Mouse (Mus musculus) liver, embryonic 14.5 days (tissue): ENCODE results near the gene Kcnk2. TPM values are rescaled to one million over a fixed set of nuclear protein-coding genes. Genes with fewer than 3 reads are reported as not detected.

Experiments used
- ATAC-seq: fragments of 200-750 bp; cut with Nextera tagmentation; 2 replicates; pipeline ENCODE4 v1.8.0; 2017; ENCODE audit warnings: moderate number of reproducible peaks, mild to moderate bottlenecking, moderate library complexity; ENCODE audit not compliant: insufficient read depth
- DNase-seq, 3 experiments: peaks; one replicate each; pipeline ENCODE4 v3.0.0-alpha.2; 2012 to 2013; ENCODE audit warnings: low read depth in 3 of 3, low spot score in 3 of 3
- H3K27ac ChIP-seq: fragments of 300-500 bp; sonication (generic); 2 replicates; pipeline ENCODE4 v1.5.1; 2014; ENCODE audit warnings: moderate library complexity, mild to moderate bottlenecking, control low read depth, inconsistent platforms
- H3K27me3 ChIP-seq: fragments of 300-500 bp; sonication (generic); 2 replicates; pipeline ENCODE4 v1.6.1; 2014; ENCODE audit warnings: mild to moderate bottlenecking, low read length, moderate library complexity; ENCODE audit not compliant: control insufficient read depth, insufficient read depth
- H3K36me3 ChIP-seq: fragments of 300-500 bp; sonication (generic); replicated peaks from 2 replicates; pipeline ENCODE4 v1.6.1; 2014; ENCODE audit warnings: low read depth; ENCODE audit not compliant: control insufficient read depth, insufficient read depth
- H3K4me1 ChIP-seq, 2 experiments: fragments of 200-500 bp in 1 of 2; fragments of 300-500 bp in 1 of 2; sonication (generic) in 1 of 2; replicated peaks; 2 replicates each; pipeline ENCODE4 v1.6.1; 2012 to 2014; ENCODE audit warnings: antibody characterized with exemption in 1 of 2, inconsistent platforms in 1 of 2, low read length in 1 of 2; ENCODE audit not compliant: control insufficient read depth in 2 of 2, insufficient read depth in 2 of 2
- H3K4me2 ChIP-seq: fragments of 300-500 bp; sonication (generic); 2 replicates; pipeline ENCODE4 v1.6.1; 2014; ENCODE audit warnings: low read depth, mild to moderate bottlenecking, control low read depth, moderate library complexity
- H3K4me3 ChIP-seq, 2 experiments: fragments of 200-500 bp in 1 of 2; fragments of 300-500 bp in 1 of 2; sonication (generic) in 1 of 2; 2 replicates each; pipeline ENCODE4 v1.5.1; 2012 to 2014; ENCODE audit warnings: low read depth in 2 of 2, low read length in 2 of 2, mild to moderate bottlenecking in 2 of 2, control low read depth in 1 of 2, inconsistent platforms in 1 of 2, moderate library complexity in 1 of 2; ENCODE audit not compliant: insufficient read depth in 1 of 2
- H3K9ac ChIP-seq: fragments of 300-500 bp; sonication (generic); replicated peaks from 2 replicates; pipeline ENCODE4 v1.6.1; 2014; ENCODE audit warnings: mild to moderate bottlenecking, control low read depth, moderate library complexity
- H3K9me3 ChIP-seq: fragments of 300-500 bp; sonication (generic); 2 replicates; pipeline ENCODE4 v1.6.1; 2016; ENCODE audit warnings: low read length, mixed read lengths; ENCODE audit not compliant: control insufficient read depth
- CTCF ChIP-seq: IDR thresholded peaks from 2 replicates; pipeline ENCODE4 v1.5.1; 2016; ENCODE audit warnings: antibody characterized with exemption, low read depth, control low read depth
- EP300 ChIP-seq: IDR thresholded peaks from 2 replicates; pipeline ENCODE4 v1.6.1; 2016; ENCODE audit warnings: antibody characterized with exemption, low read depth
- WGBS: fragments of 180-500 bp; shearing (Covaris S2); extraction: QIAGEN DNeasy Blood & Tissue Kit; methylation state at CpG from one replicate; pipeline ENCODE4 v1.1.7; 2014; ENCODE audit not compliant: insufficient replicate concordance; 5-methylcytosine and 5-hydroxymethylcytosine counted together
- polyA plus RNA-seq, 2 experiments: library from polyadenylated mRNA; depleted of rRNA in 1 of 2; stranded (reverse) in 1 of 2; unstranded in 1 of 2; fragments of >200 nt; fragmentation: Nextera tagmentation in 1 of 2; extraction: Ambion mirVana in 1 of 2; gene quantifications; 2 replicates each; pipeline versions ENCODE4 v1.2.1 to v1.2.3; 2012 to 2014

Gene Kcnk2
- polyA plus RNA-seq, 2 experiments, result 0.02 to 0.06 TPM

DNA sequence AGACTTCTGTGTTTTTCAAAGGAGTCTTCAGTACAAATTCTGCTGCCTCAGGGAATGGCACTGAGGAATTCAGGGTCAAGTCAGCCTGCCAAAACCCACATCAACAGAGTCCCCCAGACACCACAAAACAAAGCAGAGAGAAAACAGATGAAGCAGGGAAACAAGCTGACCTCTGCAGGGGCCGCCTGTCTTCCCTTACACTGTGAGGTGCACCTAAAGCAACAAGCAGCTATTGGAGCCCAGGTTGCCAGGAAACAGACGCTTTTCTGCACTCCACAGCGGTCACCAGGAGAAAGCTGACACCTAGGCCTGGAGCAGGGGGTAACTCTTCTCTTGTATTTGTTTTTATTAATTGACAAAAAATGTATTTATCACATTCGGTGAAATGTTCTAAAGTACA is 28.5 kb upstream of the Kcnk2 start:
- WGBS, result 36% methylated on average over 4 of the region's 4 CpGs
- no peaks in the 10 kb centered on the region for H3K9me3 ChIP-seq
- H3K27ac ChIP-seq, result no peak overlapping the region
- no peak overlapping the region for H3K4me2 ChIP-seq
- H3K4me1 ChIP-seq, result no peaks in the 10 kb centered on the region
- no peak overlapping the region for H3K9ac ChIP-seq
- DNase-seq (no peak), ATAC-seq (no peak)
- no peak overlapping the region for H3K4me3 ChIP-seq
- no peak for TF ChIP-seq CTCF
- TF ChIP-seq EP300, result no peak
- H3K27me3 ChIP-seq, result no peaks in the 10 kb centered on the region
- H3K36me3 ChIP-seq, result no peaks in the 10 kb centered on the region

DNA sequence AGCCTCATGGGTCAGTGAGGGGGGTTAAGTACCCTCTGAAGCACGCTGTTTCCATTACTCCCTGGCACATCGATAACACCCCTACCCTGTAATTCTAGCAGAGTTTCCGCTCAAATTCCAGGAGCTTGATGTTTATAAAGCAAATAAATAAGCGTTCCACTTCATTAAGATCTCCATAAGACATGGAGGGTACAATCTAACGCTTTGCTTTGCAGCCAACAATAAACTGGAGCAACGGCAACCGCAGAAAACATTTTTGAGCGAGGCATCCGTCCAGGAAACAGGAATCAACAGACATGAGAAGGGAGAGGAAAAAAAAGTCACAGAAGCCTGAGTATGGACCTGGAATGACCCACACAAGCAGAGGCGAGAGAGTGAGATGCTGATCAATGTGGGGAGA is 27.5 kb upstream of the Kcnk2 start:
- no peak overlapping the region for H3K27ac ChIP-seq
- TF ChIP-seq EP300 (no peak), CTCF (no peak)
- H3K4me1 ChIP-seq, result no peaks in the 10 kb centered on the region
- no peaks in the 10 kb centered on the region for H3K36me3 ChIP-seq
- 69% methylated on average over 10 of the region's 10 CpGs for WGBS
- no peak overlapping the region for H3K4me2 ChIP-seq
- no peak for ATAC-seq
- H3K9me3 ChIP-seq, result no peaks in the 10 kb centered on the region
- H3K9ac ChIP-seq, result no peak overlapping the region
- H3K27me3 ChIP-seq, result no peaks in the 10 kb centered on the region
- DNase-seq, result no peak
- no peak overlapping the region for H3K4me3 ChIP-seq

DNA sequence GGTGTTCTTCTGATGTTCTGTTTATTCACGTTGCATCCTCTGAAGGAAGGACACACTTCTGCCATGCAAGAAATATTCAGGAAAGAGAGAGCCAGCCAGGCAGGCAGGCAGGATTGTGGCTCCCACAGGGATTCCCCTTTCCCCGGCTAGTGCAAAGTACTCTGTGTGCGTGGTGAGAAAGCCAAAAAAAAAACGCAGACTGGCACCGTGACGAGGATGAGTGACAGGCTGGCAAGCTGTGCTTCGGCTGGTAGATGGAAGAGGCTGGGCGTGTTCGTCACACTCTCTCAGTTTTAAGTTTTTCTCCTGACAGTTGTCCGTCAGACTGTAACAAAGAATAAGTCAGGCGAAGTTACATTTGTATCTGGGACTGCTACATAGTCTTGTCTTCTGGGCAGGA is 24.2 kb upstream of the Kcnk2 start:
- ATAC-seq (no peak), DNase-seq (no peak)
- H3K4me2 ChIP-seq, result no peak overlapping the region
- H3K27ac ChIP-seq, result no peak overlapping the region
- no peaks in the 10 kb centered on the region for H3K4me1 ChIP-seq
- no peak overlapping the region for H3K4me3 ChIP-seq
- no peaks in the 10 kb centered on the region for H3K9me3 ChIP-seq
- H3K27me3 ChIP-seq, result no peaks in the 10 kb centered on the region
- H3K36me3 ChIP-seq, result no peaks in the 10 kb centered on the region
- TF ChIP-seq CTCF (no peak), EP300 (no peak)
- no peak overlapping the region for H3K9ac ChIP-seq
- WGBS, result 71% methylated on average over 11 of the region's 11 CpGs

DNA sequence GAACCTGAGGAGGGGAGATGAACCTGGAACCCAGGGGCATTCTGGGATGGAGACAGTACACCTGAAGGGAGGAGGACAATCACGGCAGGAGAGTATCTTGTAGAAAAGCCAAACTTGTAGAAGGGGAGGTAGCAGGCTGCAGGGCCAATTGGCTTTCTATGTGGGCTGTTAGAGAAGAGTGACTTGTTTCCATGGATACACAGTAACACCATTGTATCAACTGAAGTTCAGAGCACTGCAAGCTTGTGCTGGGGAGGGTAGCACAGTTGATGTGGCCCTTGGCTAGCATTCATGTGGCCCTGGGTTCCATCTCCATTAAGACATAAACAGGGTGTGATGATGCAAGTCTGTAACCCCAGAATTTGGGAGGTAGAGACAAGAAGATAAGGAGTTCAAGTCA is 17.8 kb upstream of the Kcnk2 start:
- WGBS, result 50% methylated on average over 1 of the region's 1 CpGs
- Histone ChIP-seq H3K27me3 (no peaks in the 10 kb centered on the region), H3K4me1 (no peaks in the 10 kb centered on the region), H3K27ac (no peak overlapping the region), H3K36me3 (no peaks in the 10 kb centered on the region), H3K4me3 (no peak overlapping the region), H3K9ac (no peak overlapping the region), H3K9me3 (no peaks in the 10 kb centered on the region), H3K4me2 (no peak overlapping the region)
- TF ChIP-seq CTCF (no peak), EP300 (no peak)
- DNase-seq (no peak), ATAC-seq (no peak)

DNA sequence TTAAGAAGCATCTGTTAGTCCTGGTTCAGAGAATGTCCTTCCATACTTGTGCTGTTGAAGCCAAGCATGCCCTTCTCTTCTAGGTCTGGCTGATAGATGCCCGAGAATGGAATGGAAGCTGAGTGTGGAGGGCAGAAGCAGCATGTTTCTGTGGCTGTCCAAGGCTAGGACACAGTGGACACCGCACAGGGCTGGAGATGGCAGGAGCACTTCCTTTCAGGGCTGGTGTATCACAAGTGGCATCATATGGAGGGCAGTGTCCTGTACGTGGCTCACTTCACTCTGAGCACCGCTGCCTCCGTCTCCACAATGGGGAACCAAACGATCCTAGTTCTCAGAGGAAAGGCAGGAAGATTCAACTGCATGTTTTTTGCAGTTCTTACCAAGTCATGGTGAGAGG is 7.8 kb upstream of the Kcnk2 start:
- TF ChIP-seq CTCF, result no peak
- no peak for TF ChIP-seq EP300
- DNase-seq (no peak), ATAC-seq (no peak)
- Histone ChIP-seq H3K4me3 (no peak overlapping the region), H3K27ac (no peak overlapping the region), H3K9ac (no peak overlapping the region), H3K27me3 (no peaks in the 10 kb centered on the region), H3K9me3 (no peaks in the 10 kb centered on the region), H3K36me3 (no peaks in the 10 kb centered on the region), H3K4me1 (no peaks in the 10 kb centered on the region), H3K4me2 (no peak overlapping the region)
- WGBS, result 67% methylated on average over 6 of the region's 6 CpGs

DNA sequence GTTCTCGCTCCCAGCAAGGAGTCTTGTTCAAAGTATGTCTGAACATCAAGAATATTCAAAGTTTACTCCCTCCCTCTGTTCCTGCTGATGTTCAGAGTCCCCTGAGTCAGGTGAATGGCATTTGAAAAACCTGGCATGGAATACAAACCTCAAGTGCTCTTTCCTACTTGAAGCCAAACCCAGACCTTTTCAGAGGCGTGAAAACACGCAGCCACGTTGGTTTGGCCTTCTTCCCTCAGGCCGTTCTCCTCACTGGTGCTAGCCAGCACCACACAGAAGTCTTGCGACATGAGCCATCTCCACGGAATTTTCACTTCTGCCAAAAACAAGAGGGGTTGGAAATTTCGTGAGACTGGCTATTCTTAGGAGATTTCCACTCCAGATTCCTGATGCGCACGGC is 3.1 kb upstream of the Kcnk2 start:
- Histone ChIP-seq H3K36me3 (no peaks in the 10 kb centered on the region), H3K27me3 (no peaks in the 10 kb centered on the region), H3K9me3 (no peaks in the 10 kb centered on the region), H3K4me2 (no peak overlapping the region), H3K27ac (no peak overlapping the region), H3K4me3 (no peak overlapping the region), H3K9ac (no peak overlapping the region), H3K4me1 (no peaks in the 10 kb centered on the region)
- no peak for TF ChIP-seq EP300
- TF ChIP-seq CTCF, result no peak
- ATAC-seq (no peak), DNase-seq (no peak)
- WGBS, result 64% methylated on average over 10 of the region's 10 CpGs
